Mouse (Mus musculus): Measurements from ENCODE around the gene Dlgap4.
A peak's percentile ranks its signal among the peaks of the same experiment; 100 is the strongest.

Dlgap4 gene

DNA sequence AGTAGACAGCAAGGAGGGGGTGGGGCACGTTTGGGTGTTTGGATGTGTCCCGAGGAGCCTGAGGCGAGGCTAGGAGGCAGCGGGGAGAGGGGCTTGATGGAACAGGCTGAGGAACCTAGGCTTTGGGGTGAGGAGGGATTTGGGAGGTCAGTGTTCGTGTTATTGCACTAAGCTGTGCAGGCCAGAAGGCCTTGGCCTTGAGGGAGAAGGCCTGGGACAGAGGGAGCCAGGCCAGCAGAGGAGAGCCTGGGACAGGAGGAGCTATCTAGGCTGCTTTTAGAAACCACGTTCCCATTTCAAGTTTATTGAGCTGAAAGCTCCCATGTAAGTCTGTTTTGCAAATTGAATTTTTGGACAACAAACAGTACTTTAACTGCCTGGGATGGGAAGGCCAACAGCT lies 46.5 kb downstream of the Dlgap4 start:
- no peak for DNase-seq (ENCODE audit: low spot score)

GRCm38 (mm10) chr2:156663162-156663561 lies 49.7 kb downstream of the Dlgap4 start:
- DNase-seq (ENCODE audit: low spot score): no peak

DNA sequence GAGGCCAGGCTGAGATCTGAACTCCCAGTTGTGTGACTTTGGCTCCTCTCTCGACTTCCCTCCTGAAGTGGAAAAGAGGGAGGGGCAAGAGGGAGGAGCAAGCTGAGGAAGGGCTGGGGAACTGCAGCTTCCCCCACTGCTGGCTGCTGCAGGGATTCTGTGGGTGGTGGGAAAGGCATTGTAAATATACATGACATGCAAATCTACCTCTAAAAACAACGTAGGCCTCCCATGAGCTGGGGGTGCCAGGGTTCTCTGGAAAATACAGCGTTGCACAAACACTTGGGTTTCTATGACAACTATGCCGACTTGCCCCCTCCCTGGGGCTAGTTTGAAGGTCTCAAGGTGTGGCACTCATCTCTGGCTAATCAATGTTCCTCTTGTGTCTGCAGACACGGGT lies 50.9 kb downstream of the Dlgap4 start:
- no peak for DNase-seq (ENCODE audit: low spot score)

DNA sequence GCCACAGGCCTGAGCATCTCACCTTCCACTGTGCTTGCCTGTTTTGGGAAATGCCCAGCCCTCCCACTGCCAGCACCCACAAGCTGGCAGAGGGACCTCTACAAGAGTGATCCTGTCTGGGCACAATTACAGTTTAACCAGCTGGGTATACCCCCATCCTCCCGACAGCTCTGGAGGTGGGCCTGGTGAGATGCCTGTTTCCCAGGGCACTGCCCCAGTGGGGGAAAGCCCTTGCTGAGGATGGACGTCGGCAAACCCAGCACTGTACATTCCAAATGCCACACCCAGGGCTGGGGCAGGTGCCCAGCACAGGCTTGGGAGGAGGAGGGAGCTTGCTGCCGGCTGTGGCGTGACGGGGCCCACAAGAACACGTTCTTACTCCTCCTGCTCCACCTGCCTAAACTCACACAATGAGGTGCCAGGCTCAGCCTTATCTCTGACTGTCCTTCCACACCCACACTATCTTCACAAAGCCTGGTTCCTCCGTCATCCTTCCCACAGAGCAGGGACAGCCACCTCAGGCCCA lies 51.6 kb downstream of the Dlgap4 start:
- no peak for DNase-seq (ENCODE audit: low spot score)

GRCm38 (mm10) chr2:156665620-156666196 lies 52.2 kb downstream of the Dlgap4 start:
- no peak for DNase-seq (ENCODE audit: low spot score)

DNA sequence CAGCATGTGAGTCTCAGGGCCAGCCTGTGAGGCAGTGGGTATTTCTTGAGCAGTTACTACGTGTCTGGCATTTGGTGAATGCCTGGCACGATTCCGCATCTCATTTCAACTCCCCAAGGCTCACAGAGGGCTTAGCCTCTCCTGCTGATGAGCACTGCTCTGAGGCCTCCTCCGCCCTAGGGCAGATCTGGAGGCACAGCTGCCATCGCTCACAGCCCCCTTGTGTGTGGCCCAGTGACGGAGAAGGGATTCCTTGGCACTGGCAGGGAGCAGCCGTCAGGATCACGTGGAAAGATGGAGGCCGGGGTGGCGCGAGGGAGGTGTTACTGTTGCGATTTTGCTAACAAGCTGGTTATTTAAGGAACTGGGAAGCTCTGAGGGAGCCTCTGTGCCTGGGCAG lies 52.7 kb downstream of the Dlgap4 start:
- no peak for DNase-seq (ENCODE audit: low spot score)

GRCm38 (mm10) chr2:156667290-156667689 lies 53.8 kb downstream of the Dlgap4 start:
- DNase-seq (ENCODE audit: low spot score): no peak

GRCm38 (mm10) chr2:156668625-156669024 lies 55.1 kb downstream of the Dlgap4 start:
- DNase-seq (ENCODE audit: low spot score): no peak

GRCm38 (mm10) chr2:156673307-156673706 lies 59.8 kb downstream of the Dlgap4 start:
- no peak for DNase-seq (ENCODE audit: low spot score)

- no peak for DNase-seq (ENCODE audit: low spot score)
Observed at GRCm38 (mm10) chr2:156673881-156674669, 60.6 kb downstream of the Dlgap4 start.

DNA sequence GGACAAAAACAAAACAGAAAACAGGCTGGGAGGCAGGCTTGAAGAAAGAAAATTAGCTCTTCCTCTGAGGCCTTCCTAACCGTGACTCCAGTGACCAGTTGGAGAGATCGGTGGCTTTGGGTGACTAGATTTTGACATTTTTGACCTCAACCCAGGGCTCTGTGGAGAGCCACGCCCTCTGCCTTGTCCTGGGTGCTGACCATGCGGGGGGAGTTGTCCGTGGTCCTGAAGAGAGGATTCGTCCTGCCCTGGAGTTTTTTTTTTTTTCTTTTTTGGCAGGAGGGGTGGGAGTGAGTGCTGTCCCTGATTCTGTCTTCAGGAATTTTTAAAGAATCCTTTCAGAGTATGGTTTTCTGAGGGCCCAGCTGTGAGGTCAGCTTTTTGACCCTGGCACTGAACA lies 63.4 kb downstream of the Dlgap4 start:
- DNase-seq (ENCODE audit: low spot score): no peak

DNA sequence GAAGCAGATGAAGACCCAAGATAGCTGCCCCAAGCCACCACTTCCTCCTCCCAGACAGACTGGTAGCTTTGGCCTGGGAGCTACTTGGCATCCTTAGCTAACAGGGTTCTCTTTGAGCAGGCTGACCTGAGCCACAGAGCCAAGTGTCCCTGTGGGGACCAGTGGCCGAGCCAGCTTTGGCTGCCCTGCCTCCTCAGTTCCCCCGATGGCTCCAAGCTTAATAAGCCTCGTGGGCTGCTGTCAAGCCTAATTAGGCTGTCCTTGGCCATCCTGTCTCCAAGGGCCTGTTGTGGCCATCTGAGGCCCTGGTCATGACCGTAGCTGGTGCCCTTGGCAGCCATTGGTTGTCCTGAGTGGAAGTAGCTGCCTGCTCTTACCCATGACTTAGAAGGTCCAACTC lies 64.6 kb downstream of the Dlgap4 start:
- no peak for DNase-seq (ENCODE audit: low spot score)

DNA sequence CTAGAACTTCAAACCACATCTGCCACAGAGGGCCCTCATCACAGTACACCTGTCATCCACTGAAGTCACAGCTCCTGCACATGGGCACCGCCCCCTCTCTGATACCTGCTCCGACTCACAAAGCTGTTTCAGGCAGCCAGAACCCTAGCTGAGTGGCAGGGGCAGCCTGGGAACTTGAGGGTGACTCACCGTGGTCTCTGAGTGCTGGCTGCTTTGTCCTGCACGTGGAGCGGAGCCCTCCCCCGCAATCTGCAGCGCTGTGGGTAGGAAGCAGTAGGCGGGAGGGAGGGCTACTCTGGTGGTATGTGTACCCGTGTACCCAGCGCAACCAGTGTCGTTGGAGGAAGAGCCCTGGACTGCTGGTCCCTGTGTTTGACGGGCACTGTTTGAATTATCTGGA lies 69.5 kb downstream of the Dlgap4 start:
- DNase-seq (ENCODE audit: low spot score): no peak

- DNase-seq (ENCODE audit: low spot score): no peak
Observed at GRCm38 (mm10) chr2:156685999-156686398, 72.5 kb downstream of the Dlgap4 start.

GRCm38 (mm10) chr2:156686754-156687153 lies 73.2 kb downstream of the Dlgap4 start:
- no peak for DNase-seq (ENCODE audit: low spot score)

DNA sequence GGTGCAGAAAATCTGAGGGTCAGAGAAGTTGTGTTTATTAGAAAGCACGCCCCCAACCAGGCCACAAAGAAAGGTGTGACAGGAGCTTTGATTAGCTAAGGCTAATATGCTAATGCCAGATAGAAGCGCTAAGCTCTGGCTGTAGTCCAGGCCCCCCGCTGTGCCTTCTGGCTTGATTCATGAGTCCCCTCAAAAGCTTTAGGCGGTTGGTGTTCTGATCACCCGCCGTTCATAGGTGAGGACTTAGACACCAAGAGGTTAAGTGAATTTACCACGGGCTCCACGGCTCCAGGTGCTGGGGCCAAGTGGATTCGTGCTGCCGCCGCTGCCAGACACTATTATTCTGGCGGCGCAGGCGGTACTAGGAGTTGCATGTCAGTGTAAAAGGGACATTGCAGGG lies 75.1 kb downstream of the Dlgap4 start:
- no peak for DNase-seq (ENCODE audit: low spot score)

GRCm38 (mm10) chr2:156690833-156691232 lies 77.3 kb downstream of the Dlgap4 start:
- no peak for DNase-seq (ENCODE audit: low spot score)

DNA sequence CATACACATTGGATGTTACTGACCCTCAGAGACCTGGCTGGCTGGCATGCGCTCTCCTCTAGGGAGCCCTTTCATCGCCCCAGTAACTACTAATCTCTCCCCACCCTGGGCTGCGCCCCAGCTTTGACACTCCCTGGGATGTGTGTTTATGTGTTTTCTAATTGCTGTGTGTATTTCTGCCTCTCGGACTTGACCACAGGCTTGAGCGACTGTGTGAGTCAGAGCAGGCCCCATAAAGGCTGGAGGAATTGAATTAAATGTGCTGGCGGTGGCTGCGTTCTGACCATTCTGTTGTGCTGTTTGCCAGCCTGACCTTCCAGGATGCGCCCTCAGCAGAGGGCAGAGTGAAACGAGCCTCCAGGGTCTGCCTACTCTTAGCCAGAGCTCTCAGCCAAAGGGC lies 78.2 kb downstream of the Dlgap4 start:
- DNase-seq (ENCODE audit: low spot score): no peak

- DNase-seq (ENCODE audit: low spot score): no peak
Observed at GRCm38 (mm10) chr2:156693241-156693807, 79.8 kb downstream of the Dlgap4 start.

- no peak for DNase-seq (ENCODE audit: low spot score)
Observed at GRCm38 (mm10) chr2:156697261-156697660, 83.8 kb downstream of the Dlgap4 start.

DNA sequence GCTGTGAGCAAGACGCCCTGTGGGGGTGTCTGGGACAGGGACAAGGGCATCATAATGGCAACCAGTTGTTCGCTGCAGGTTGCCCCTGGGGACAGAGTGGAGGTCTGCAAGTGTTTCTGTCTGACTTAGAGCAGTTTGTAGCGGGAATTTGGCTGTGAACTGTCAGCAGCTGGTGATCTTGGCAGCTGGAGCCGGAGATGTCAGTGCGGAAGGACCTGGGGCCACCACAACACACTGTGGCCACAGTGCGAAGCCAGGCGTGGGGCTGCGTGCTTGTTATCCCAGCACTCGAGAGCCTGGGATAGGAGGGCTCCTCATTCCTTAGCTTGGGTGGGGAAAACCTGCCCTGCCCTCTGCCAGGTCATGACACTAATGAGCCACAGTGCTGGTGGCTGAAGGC lies 84.7 kb downstream of the Dlgap4 start:
- DNase-seq (ENCODE audit: low spot score): no peak

GRCm38 (mm10) chr2:156705473-156705872 lies 92.0 kb downstream of the Dlgap4 start:
- DNase-seq (ENCODE audit: low spot score): peak; percentile 59

DNA sequence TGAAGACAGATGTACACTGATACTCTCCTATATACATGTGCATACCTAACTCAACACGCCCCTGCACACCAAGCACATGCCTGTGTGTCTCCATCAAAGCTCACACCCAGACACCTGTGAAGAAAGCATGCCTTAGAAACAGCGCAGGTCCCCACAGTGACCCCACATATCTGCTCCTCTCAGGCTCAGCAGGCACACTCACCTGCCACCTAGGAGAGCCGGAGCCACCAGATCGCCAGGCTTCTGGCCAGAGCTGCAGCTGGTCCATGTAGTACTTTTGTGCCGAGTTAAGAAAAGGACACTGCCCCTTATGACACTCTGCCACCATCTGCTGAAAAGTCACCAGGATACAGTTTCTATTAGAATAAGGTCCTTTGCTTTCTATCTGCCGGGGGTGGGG lies 103.2 kb downstream of the Dlgap4 start:
- no peak for DNase-seq (ENCODE audit: low spot score)
